ENCODE assay signal across 9 mouse cellular contexts in genomic region chr16:75675871-75676270, GRCm38 (mm10).
DNase-seq lines count a peak whose midpoint lies in the region; ATAC-seq lines count a peak whose summit lies in the region.
"Had no signal": no experiment of that assay in that cellular context is flagged by ENCODE, and none has a peak within 500 bp of the region (broad histone marks: within the 10 kb centered on the region; RNA-seq: fewer than 3 reads in every experiment).

No protein-coding gene starts in this region.

- no peaks in the 10 kb centered on the region for H3K4me1 ChIP-seq in forebrain, embryonic 11.5 days (replicated peaks; ENCODE audit: control insufficient read depth, insufficient read depth, low read length)
- no peaks in the 10 kb centered on the region for H3K4me1 ChIP-seq in forebrain, embryonic 10.5 days
- no peaks in the 10 kb centered on the region for H3K4me1 ChIP-seq in neural tube, embryonic 11.5 days (ENCODE audit: control insufficient read depth, insufficient read depth, low read length)
- H3K4me1 ChIP-seq: stomach, embryonic 15.5 days had no signal

- ATAC-seq in forebrain, embryonic 11.5 days (replicated peaks; ENCODE audit: low FRiP score) = peak; percentile 82
- ATAC-seq in neural tube, embryonic 11.5 days (ENCODE audit: insufficient read depth, low FRiP score, low TSS enrichment) = peak; percentile 75
- ATAC-seq in inflammation-experienced regulatory T-cells, adult 6 months = peak; percentile 82
- peak; percentile 97 for ATAC-seq in megakaryocyte-erythroid progenitor cell, adult 5-6 weeks (replicated peaks; ENCODE audit: low FRiP score, low TSS enrichment, poor library complexity, severe bottlenecking)

- no peak overlapping the region for H3K4me3 ChIP-seq in forebrain, embryonic 11.5 days (ENCODE audit: low read depth, low read length)
- no peak overlapping the region for H3K4me3 ChIP-seq in forebrain, embryonic 10.5 days
- no peak overlapping the region for H3K4me3 ChIP-seq in neural tube, embryonic 11.5 days (ENCODE audit: low read depth, low read length)
- H3K4me3 ChIP-seq: stomach, embryonic 15.5 days had no signal

- no peaks in the 10 kb centered on the region for H3K36me3 ChIP-seq in forebrain, embryonic 11.5 days (ENCODE audit: control insufficient read depth, insufficient read depth, low read length)
- H3K36me3 ChIP-seq in forebrain, embryonic 10.5 days (replicated peaks) = no peaks in the 10 kb centered on the region
- no peaks in the 10 kb centered on the region for H3K36me3 ChIP-seq in neural tube, embryonic 11.5 days (ENCODE audit: control insufficient read depth, insufficient read depth, low read length)
- H3K36me3 ChIP-seq: stomach, embryonic 15.5 days had no signal

- no peak overlapping the region for H3K27ac ChIP-seq in forebrain, embryonic 11.5 days (ENCODE audit: low read depth, low read length)
- H3K27ac ChIP-seq in forebrain, embryonic 10.5 days = no peak overlapping the region
- no peak overlapping the region for H3K27ac ChIP-seq in neural tube, embryonic 11.5 days (ENCODE audit: low read depth, low read length)
- H3K27ac ChIP-seq: stomach, embryonic 15.5 days had no signal

- no peak overlapping the region for H3K4me2 ChIP-seq in forebrain, embryonic 11.5 days (ENCODE audit: low read depth, low read length, severe bottlenecking)
- H3K4me2 ChIP-seq in neural tube, embryonic 11.5 days (ENCODE audit: low read depth) = no peak overlapping the region
- H3K4me2 ChIP-seq: stomach, embryonic 15.5 days had no signal

- H3K27me3 ChIP-seq in forebrain, embryonic 11.5 days (ENCODE audit: control insufficient read depth, insufficient read depth, low read length) = no peaks in the 10 kb centered on the region
- H3K27me3 ChIP-seq in forebrain, embryonic 10.5 days (ENCODE audit: poor library complexity, severe bottlenecking) = no peaks in the 10 kb centered on the region
- no peaks in the 10 kb centered on the region for H3K27me3 ChIP-seq in neural tube, embryonic 11.5 days (ENCODE audit: control insufficient read depth, insufficient read depth, low read length)
- H3K27me3 ChIP-seq: stomach, embryonic 15.5 days had no signal

- no peaks in the 10 kb centered on the region for H3K9me3 ChIP-seq in forebrain, embryonic 11.5 days (ENCODE audit: control insufficient read depth, low read length)
- no peaks in the 10 kb centered on the region for H3K9me3 ChIP-seq in forebrain, embryonic 10.5 days
- H3K9me3 ChIP-seq in neural tube, embryonic 11.5 days (ENCODE audit: control insufficient read depth, low read length) = no peaks in the 10 kb centered on the region
- H3K9me3 ChIP-seq: stomach, embryonic 15.5 days had no signal

- no peak for DNase-seq in forebrain, embryonic 11.5 days (ENCODE audit: low spot score)
- DNase-seq in forebrain, embryonic 10.5 days (ENCODE audit: extremely low spot score, low spot score) = no peak
- DNase-seq in neural tube, embryonic 11.5 days (ENCODE audit: low spot score) = peak; percentile 50
- no peak for DNase-seq in neural tube, embryonic 10.5 days (ENCODE audit: extremely low spot score, low spot score)
- DNase-seq in cerebellum, adult 8-10 months = peak; percentile 5
- DNase-seq in thymus, postnatal 4 days = peak; percentile 36

- H3K9ac ChIP-seq in forebrain, embryonic 11.5 days (ENCODE audit: low read length) = no peak overlapping the region
- H3K9ac ChIP-seq in neural tube, embryonic 11.5 days (ENCODE audit: low read length) = no peak overlapping the region
- H3K9ac ChIP-seq: stomach, embryonic 15.5 days had no signal

- WGBS in forebrain, embryonic 11.5 days = 58% methylated on average over 2 of the region's 2 CpGs
- 63% methylated on average over 2 of the region's 2 CpGs for WGBS in forebrain, embryonic 10.5 days
- WGBS in neural tube, embryonic 11.5 days = 66% methylated on average over 2 of the region's 2 CpGs

Comparison
In these comparisons a context has a peak if more than half of its experiments do, and no peak if none do; other contexts are left out.
1. DNase-seq: peak in neural tube, embryonic 11.5 days (single experiment), cerebellum, adult 8-10 months (single experiment) and thymus, postnatal 4 days (single experiment); none in forebrain, embryonic 11.5 days (single experiment), forebrain, embryonic 10.5 days (single experiment) and neural tube, embryonic 10.5 days (single experiment).
2. Peak in every context shown above with its lines, with median percentiles within 50 percentile points of each other: ATAC-seq.